Mouse (Mus musculus) embryo, embryonic 11.5 days (tissue): ENCODE results near the gene Ptpn11.

ENCODE experiments used
- DNase-seq: peaks from one replicate; pipeline ENCODE4 v3.0.0-alpha.2; 2012; ENCODE audit warnings: low read depth, low spot score

Ptpn11 gene

DNA sequence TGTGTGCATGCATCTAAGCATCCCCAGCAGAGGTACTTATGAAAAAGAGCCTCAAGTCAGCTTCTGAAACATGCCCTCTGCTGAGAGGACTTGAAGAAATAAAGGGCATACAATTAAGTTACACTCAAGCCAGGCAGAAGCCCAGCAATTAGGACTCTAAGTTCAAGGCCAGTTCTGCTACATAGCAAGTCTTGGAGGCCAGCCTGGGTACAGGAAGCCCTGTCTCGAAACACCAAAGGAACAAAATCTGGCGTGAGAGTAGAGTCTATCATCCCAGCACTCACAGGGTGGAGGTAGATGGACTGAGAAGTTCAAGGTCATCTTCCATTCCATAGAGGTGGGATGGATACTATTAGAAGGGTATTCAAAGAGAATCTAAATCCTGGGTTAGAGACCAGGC is 6.8 kb downstream of the Ptpn11 start:
- no peak for DNase-seq

DNA sequence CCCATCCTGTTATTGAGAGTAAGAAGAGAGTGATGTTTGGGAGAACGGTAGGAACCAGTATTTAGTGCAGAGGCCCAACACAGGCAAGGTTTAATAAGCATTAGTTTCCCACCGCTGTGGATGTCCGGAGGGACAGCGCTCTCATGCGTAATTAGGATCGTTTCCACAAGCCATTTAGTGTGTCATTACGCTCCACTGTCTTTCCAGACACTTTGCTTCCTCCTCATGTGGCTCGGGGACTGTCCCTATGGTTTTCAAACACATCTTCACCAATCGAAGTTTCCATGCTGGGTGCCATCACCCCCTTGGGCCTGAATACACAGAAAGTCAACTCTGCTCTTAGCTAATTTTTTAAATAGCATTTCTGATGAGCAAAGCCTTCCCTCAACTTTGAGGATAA is 7.9 kb downstream of the Ptpn11 start:
- DNase-seq: no peak

DNA sequence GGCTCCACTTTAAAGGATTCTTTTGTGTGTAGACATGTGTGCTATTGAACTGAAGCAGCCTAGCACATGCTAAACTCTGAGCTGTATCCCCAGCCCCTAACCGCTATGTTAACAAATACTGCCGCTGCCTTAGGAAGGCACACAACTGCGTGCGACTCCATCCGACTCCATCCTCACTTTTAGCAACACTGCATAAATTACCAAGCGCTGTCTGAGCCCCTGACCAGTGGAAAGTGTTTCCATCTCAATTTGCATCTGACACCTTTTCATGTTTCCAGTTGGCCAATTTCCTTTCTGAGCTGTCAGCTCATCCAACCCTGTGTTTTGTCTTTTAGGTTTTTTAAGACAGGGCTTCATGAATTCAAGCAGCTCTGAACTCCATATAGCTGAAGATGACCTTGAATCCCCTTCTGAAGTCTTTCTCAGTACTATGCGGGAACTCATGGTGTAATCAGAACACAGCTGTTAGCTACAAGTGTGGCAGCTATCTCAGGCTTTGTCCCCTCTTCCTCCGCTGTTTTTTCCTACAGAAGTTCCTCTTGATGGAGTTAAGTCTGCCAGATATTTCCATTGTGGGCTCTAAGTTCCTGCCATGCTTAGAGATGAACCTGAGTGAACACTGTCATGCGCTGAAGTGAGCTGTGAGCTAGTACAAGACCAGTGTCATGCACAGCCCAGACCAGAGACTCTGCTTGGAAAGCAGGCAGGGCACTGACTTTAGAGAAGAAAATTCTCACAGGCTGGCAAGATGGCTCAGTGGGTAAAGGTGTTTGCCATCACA is 11.9 kb downstream of the Ptpn11 start:
- DNase-seq: no peak

DNA sequence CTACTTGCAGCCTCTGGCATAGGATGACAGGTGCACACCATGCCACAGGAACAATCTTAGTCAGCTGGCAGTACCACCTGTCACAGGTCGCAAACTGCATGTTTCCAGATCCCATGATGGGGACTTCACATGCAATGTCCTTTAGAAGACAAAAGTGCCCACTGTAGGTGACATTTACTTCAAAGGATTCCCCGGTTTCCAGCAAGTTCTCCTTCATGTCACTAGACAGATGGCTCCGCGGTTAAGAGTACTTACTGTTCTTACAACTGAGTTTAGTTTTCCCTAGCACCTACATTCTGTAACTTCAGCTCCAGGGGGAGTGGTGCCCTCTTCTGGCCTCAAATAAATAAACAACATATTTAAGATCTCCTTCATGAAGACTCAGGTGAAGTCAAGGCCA is 18.4 kb downstream of the Ptpn11 start:
- DNase-seq: no peak

DNA sequence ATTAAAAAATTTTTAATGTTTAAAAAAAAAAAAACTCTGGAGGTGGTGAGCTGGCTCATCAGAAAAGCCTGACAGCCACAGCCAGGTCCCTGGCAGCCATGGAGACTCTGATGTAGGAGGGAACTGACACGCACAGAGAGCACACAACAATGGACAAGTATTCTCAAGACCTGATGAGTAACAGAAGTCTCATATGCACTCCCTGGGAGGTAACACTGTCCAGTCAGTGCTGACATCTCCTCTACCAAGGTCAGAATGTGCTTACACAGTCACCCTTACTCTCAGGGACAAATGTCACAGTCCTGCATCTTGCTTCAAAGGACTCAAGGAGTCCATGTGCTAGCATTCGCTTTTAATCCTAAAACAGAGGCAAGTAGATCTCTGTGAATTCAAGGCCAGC is 21.6 kb downstream of the Ptpn11 start:
- no peak for DNase-seq

DNA sequence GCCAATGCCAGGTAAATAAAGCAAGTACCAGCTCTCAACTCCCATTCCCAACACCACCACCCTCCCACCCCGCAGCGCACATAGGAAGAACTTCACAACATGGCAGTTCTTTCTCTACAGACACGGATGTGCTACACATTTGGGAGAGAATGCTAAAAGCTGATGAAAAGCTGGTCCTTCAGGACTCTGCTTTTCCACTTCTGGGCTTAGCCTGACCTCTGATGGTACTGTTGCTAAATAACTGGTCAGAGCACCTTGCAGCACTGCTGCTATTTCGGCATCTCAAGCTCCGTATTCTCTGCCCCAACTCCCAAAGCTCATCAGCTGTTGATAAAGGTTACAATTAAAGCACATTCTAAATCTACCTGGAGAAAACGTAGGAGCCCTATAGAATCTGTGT is 24.3 kb downstream of the Ptpn11 start:
- DNase-seq: no peak

DNA sequence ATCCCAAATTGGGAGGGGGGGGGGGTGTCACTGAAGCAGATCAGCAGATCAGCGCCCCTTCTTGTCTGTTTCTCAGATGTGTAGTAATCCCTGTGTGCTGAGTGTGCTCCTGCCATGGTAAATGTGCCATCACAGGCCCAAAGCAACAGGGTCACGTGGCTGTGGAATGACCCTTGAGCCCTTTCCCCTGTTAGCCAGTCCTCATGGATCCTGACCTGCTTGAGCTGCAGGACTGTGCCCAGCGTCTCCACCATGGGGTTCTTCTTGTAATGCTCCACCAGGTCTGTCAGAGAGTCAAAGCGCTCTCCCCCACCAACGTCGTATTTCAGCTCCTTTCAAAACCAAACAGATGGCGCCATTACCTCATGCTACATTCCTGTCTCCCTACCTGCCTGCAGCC is 28.3 kb downstream of the Ptpn11 start:
- DNase-seq: no peak

DNA sequence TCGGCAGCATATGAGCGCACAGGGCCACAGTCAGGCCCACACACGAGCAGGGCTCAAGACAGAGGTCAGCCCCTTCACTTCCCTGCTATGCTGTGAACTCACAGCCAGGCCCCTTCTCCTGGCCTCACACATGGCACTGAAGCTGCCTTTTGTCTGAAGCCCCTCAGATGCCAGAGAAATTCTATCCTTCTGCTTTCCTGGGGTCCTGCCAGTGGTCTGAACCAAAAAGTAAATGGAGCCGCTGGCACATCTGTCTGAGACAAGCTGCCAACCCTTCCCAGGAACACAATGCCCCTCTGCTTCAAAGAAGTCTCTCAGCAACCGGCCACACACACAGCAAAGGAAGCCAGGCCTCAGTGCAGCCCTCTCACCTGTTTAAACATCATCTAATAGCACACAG is 28.9 kb downstream of the Ptpn11 start:
- no peak for DNase-seq

DNA sequence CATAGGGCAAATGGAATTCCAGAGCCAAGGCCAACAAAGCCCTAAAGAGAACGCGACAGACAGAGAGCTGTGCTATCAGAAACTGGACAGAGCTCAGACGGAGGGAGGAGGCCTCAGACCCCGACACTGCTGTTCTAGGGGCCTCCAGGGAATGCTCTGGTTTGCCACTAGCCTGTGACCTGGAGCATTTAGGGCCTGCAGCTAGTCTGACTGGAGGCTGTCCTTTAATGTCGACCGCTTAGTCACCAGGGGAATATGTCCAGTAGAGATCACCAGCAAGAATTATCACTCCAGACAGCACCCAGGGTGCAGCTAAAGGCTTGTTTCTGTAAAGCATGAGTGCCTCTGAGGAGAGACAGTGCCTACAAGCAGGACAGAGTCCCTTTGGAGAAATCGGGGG is 32.2 kb downstream of the Ptpn11 start:
- no peak for DNase-seq

DNA sequence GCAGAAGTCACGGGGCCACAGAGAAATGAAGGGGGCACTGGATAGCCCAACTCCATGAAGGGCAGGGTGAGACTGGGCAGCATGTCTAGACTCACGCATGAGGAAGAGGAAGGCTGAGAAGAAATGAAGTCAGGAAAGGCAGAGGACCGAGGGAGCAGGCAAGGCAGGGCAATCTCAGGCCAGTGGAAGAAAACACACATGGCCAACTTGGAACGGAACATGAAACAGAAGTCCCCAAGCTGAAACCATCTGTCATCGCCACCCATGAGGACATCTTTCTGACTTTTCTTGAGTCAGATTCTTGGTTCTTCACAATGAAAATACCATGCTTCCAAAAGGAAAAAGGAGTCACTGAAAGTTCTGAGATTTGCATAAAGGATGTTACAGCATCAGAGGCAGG is 33.7 kb downstream of the Ptpn11 start:
- no peak for DNase-seq

DNA sequence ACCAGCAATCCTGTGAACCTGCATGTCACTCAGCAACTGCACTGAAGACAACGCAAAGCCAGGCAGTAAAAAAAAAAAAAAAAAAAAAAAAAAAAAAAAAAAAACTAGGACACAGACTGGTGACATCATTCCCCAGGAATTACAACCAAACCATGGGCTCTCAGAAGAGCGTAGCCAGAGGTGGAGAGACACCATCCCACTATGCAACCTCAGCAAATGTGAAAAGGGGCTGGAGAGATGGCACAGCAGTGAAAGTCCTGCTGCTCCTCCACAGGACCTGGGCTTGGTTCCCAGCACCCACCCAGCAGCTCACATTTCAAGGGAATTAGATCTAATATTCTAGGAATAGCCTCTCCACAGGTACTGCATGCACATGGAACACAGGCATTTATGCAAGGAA is 34.2 kb downstream of the Ptpn11 start:
- no peak for DNase-seq

DNA sequence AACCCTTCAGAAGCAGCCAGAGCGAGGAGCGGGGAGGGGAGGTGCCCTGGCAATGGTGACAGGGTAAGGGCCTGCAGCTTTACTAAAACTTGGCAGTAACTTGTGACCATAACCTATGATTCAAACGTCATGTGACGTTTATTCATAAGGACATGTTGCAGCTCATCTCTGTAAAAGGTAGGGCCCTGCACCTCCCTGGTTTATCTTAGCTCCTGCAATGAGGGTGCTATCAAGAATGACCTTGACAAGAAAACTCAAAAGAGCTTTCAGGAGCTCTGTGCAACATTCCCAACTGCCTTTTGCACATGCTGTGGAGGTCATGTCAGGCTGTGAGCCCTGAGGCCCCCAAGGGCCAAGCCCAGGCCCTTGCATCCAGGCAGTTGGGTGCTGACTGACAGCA is 35.1 kb downstream of the Ptpn11 start:
- no peak for DNase-seq

DNA sequence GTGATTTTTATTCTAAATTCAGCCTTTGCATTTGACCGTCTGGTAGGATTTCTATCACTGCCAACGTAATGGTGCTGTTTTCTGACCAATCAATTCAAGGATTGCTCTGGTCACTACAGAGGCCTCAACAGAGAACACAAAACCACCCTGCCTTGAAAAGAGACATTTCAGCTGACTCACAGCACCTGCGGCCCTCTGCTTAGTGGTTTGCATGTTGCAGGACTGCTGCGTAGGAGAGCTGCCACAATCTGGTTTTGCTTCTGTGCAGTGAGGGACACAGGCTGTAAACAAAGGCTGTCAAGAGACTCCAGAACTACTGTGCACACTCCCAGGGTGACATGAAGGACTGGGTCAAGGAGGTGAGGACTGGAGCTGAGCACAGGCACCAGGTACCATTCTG is 40.5 kb downstream of the Ptpn11 start:
- DNase-seq: no peak

DNA sequence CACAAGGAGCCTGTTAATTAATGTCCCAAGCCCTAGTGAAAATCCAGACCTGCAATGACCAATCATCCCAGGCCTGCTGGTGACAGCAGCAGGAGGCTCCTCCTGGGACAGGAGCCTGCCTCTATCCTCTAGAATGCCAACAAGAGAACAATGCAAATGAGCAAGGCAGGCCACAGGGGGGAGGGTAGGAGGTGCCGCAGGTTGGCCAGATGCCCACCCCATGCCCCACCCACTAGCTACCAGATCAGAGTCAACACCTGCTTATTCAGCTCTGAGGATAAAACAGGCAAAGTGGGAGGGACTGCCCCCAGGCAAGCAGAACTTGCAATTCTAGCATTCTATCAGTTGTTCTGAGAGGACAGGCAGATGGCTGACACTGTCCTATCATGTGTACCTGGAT is 42.0 kb downstream of the Ptpn11 start:
- no peak for DNase-seq

DNA sequence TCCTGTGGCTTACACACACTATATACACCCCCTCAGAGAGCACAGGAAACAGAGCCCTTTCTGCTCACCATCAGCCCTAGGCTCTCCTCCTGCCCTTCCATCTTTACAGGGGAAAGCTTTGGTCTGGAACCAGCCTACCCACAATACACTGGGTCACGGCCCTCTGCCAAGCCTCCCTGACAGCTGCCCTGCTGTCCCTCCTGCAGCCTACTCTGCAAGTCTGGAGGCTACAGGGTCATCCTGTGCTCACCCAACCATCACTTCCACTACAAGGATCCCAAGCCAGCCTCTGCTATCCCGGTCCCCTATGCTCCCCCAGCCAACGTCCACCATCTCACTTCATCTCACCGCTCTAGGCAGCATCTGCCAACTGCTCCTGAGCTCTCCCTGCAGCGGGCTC is 44.9 kb downstream of the Ptpn11 start:
- no peak for DNase-seq

DNA sequence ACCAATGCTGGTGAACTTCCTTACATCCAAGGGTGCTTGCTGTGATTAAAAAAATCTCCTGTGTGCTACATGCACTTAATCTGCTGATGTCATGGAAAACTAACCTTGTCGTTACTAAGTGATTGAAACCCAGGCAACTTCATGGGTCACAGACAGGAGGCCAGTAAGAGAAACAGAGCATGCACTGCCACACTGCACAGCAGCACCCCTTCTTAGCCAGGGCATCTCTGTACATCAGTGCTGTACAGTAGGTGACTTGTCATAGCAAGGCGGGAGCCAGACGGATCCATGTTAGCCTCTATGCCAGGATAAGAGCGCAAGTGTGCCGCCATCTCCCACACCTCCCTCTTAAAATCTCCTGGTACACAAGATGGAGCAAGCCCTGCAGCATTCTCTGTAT is 45.6 kb downstream of the Ptpn11 start:
- no peak for DNase-seq

DNA sequence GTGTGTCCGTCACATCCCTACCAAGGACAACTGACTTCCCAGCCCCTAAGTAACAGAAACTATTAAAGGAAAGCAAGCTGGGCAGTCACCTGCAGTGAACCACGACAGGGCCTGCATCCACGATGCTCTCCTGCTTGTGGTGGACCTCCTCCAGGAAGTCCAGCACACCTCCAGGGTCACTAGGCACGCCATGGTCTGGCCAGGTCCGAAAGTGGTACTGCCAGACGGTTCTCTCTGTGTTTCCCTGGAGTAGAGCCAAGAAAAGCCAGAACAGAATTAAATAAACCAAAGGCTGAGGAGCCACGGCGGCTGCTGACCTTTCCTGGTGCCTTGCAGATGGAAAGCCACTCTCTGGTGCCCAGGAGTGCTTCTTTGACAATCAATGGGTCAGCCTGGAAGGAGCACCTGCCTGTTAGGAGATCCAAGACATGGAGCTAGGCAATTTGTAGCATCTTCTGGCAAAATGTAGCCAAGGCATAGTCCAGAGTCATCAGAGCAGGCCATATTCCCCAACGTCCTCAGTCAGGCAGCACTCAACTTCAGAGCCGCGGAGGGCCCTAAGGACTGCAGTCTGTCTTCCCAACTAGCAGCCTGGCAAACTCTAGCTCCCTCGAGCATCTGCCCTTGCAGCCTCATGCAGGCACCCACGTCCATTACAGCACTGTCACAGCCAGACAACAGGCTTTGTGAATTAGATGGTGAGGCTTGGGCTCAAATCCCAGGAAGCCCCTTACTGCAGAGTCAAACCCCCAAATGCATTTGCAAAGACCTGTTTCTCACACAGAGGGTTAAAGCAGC is 46.6 kb downstream of the Ptpn11 start:
- DNase-seq: no peak

DNA sequence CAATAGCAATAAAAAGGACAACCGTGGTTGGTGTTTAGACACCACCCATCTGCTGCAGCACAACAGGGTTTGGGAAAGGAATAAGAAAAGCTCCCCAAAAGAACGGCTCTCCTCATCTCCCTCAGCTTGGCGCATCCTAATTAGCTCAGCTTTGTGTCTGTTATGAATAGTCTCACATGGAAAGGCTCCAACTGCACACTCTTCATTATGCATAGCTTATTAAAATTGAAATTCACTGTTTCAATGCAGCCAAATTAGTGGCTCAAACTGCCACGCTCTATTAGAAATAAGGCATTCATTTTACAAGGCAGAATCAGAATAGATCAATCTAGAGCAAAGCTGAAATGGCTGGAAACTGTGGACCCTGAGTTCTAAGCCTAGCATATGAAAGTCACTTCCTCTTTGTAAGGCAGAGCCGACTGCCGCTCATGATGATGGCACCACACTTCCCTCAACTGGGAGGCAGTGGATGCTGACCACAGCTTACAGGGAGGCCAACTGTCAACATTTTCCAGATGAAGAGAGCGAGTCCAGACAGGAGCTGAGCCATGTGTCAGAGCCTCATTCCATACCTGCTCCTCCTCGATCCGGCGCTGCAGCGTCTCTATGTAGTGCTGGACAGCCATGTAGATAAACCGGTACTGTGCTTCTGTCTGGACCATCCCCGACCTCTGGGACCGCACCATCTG is 48.6 kb downstream of the Ptpn11 start:
- no peak for DNase-seq

DNA sequence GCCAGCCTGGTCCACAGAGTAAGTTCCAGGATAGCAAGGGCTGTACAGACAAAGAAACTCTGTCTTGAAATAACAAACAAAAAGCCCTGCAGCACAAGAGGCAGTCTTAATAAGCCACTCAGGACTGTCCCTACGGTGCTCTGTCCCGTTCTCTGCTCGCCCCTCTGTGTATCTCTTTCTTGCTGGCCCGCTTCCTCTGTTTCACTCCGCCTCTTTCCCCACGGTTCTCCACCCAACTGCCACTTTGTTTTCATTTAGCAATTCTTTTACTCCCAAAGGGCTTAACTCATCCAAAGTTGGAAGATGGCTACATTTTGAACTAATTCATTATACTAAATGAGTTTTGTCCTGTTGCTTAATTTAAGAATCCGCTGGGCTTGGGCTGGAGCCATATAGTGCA is 50.9 kb downstream of the Ptpn11 start:
- no peak for DNase-seq

DNA sequence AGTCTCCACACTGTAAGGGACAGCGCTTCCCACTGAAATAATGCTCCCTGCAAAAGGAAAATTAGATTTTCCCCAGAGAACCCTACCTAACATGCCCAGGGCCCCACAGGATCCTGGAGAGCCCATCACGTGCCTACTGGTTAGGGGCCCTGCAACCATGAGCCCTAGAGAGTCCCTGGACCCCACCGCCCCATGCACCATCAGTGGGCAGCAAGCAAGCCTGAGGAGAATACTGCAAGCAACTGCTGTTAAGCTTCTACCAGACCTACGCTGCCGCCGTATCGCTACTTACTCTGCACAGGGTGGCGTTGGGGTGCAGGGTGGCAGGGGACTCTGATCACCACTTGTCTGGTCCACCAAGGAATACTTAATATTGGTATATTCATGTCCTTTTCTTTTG is 54.1 kb downstream of the Ptpn11 start:
- no peak for DNase-seq

DNA sequence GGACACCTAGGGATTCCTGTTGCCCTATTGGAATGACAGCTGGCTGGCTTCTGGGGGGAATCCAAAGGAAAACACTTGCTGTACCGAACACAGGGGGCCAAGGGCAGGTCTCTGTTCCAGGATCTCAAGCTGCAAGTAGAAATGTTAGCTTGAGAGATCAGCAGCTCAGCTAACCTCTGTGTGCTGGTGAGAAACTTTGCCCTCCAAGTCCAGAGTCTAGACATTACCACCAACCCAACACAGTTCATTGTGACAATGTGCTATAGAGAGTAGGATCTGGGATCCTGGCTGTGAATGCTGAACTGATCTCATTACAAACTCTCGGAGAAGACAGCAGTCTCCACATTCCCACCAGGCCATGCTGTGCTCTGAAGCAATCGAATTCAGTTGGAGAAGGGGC is 59.4 kb downstream of the Ptpn11 start:
- DNase-seq: no peak

DNA sequence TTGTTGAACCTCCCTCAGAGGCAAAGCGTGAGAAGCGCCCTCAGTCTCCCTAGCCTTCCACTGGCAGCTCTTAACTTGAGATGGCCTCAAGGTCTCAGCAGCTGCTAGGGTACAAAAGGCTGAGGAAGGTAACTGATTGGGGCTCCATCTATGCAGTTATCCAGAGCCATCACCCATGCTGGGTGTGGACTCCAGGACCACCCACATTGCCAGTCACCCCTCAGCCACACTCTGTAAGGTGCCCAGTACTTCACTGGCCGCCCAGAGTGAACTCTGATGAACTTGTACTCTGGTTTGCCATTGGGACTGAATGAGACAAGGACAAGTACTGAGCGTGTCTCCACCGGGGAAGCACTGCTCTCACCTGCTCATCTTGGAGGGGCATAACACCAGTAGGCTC is 61.9 kb downstream of the Ptpn11 start:
- no peak for DNase-seq

DNA sequence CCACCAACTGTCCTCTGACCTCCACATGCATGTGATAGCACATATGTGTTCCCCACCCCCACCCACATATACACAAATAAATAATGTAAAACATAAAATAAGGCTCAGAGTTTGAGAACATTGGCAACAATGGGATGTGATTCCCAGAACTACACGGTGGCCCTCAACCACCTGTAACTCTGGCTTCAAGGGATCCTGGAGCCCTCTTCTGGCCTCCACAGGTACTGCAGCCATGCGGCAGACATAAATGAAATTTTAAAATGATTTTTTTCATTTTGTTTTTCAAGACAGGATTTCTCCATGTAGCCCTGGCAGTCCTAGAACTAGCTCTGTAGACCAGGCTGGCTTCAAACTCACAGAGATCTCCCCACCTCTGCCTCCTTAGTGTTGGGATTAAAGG is 65.1 kb downstream of the Ptpn11 start:
- DNase-seq: no peak
